Mouse (Mus musculus): ENCODE results near the gene Smg6.

DNA sequence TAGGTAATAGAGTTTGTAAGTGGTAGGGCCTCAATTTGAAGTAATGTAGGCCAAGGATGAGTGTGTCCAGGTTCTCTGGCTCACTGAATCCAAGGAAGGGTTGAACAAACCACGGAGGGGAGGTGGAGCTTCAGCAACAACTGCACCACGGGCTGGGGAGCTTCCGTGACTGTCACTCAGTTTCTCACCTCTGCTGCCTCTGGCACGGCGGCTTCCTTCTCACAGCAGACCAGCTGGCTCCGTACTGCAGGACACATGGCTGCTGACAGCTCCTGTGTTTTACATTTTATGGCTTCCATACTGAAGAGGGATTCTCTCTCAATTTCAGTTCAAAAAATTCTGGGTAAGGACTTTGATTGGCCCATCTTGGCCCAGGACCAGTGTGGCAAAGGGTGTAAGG is 6.4 kb upstream of the Smg6 start:
- TF ChIP-seq CTCF (IDR thresholded peaks at IDR 0.05; ENCODE audit: control insufficient read depth, insufficient read depth, low read length) (no peak), POLR2A (IDR thresholded peaks at IDR 0.05; ENCODE audit: borderline replicate concordance, control insufficient read depth, low read depth, low read length) (no peak)
